Mouse (Mus musculus): ENCODE measurements around the gene Rps6kc1. TPM values are rescaled to one million over a fixed set of nuclear protein-coding genes. Genes with fewer than 3 reads are reported as not detected.

The Rps6kc1 gene
- 3.8 TPM for polyA plus RNA-seq (2014; fragmentation: Illumina TruSeq; extraction: RNeasy Lipid Tissue Mini Kit (QIAGEN cat#74804); ENCODE audit: low read depth, low replicate concordance)

GRCm38 (mm10) chr1:190911415-190912123 lies at the start of gene Rps6kc1:
TSS of gene Rps6kc1 (minus strand) at chr1:190911770.

DNA sequence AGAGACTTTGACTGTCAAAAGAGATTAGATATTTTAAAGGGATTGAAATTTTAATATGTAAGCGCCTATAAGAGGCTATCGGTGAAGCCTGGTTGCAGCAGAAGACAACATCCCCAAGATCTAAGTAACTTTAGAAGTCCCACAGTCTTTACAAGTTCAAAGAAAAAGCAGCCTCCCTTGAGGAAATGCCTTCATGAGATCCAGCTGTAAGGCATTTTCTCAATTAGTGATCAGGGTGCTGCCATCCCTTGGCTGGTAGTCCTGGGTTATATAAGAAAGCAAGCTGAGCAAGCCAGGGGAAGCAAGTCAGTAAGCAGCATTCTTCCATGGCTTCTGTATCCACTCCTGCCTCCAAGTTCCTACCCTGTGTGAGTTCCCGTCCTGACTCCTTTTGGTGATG lies 13.2 kb upstream of the Rps6kc1 start, which contains the start of gene Angel2:
Gene Angel2, plus strand, starts transcription at position 301 of the 400 bp plus-strand sequence.

Other genes starting within 250 kb of the Rps6kc1 start
- gene Angel2, start 13.3 kb upstream of the Rps6kc1 start, polyA plus RNA-seq (2014; fragmentation: Illumina TruSeq; extraction: RNeasy Lipid Tissue Mini Kit (QIAGEN cat#74804); ENCODE audit: low read depth, low replicate concordance), result 63.4 TPM
- 73.4 TPM for gene Vash2, start 67.5 kb upstream of the Rps6kc1 start, polyA plus RNA-seq (2014; fragmentation: Illumina TruSeq; extraction: RNeasy Lipid Tissue Mini Kit (QIAGEN cat#74804); ENCODE audit: low read depth, low replicate concordance)
- gene Flvcr1, start 114.4 kb upstream of the Rps6kc1 start, polyA plus RNA-seq (2014; fragmentation: Illumina TruSeq; extraction: RNeasy Lipid Tissue Mini Kit (QIAGEN cat#74804); ENCODE audit: low read depth, low replicate concordance), result 8.4 TPM
- 170 TPM for gene Spata45, start 124.9 kb upstream of the Rps6kc1 start, polyA plus RNA-seq (2014; fragmentation: Illumina TruSeq; extraction: RNeasy Lipid Tissue Mini Kit (QIAGEN cat#74804); ENCODE audit: low read depth, low replicate concordance)
- gene Tatdn3, start 151.2 kb upstream of the Rps6kc1 start, polyA plus RNA-seq (2014; fragmentation: Illumina TruSeq; extraction: RNeasy Lipid Tissue Mini Kit (QIAGEN cat#74804); ENCODE audit: low read depth, low replicate concordance), result 24.1 TPM
- gene Nsl1, start 151.2 kb upstream of the Rps6kc1 start, polyA plus RNA-seq (2014; fragmentation: Illumina TruSeq; extraction: RNeasy Lipid Tissue Mini Kit (QIAGEN cat#74804); ENCODE audit: low read depth, low replicate concordance), result 5.9 TPM
- not detected for gene Batf3, start 186.1 kb upstream of the Rps6kc1 start, polyA plus RNA-seq (2014; fragmentation: Illumina TruSeq; extraction: RNeasy Lipid Tissue Mini Kit (QIAGEN cat#74804); ENCODE audit: low read depth, low replicate concordance)

Data from testis, adult 10 weeks (tissue).